Mouse (Mus musculus) gastrocnemius, adult 2 months (tissue): ENCODE results near the gene Styk1. TPM values are rescaled to one million over a fixed set of nuclear protein-coding genes. Genes with fewer than 3 reads are reported as not detected.

Experiments used
- DNase-seq: peaks from one replicate; pipeline ENCODE4 v3.0.0; 2022
- H3K27ac ChIP-seq: fragments of 200-600 bp; 2 replicates; pipeline ENCODE4 v1.8.1; 2022; ENCODE audit warnings: mild to moderate bottlenecking
- H3K4me3 ChIP-seq: fragments of 200-600 bp; 2 replicates; pipeline ENCODE4 v1.8.1; 2022; ENCODE audit warnings: mild to moderate bottlenecking, moderate library complexity
- CTCF ChIP-seq: fragments of 200-600 bp; IDR thresholded peaks from 2 replicates; pipeline ENCODE4 v1.8.1; 2022; ENCODE audit warnings: antibody characterized with exemption, mild to moderate bottlenecking, moderate library complexity
- intact Hi-C: fragments of 180-260 bp; cut with DNase I; formaldehyde crosslinking; loops from one replicate; pipeline ENCODE4 v1.15.1; 2025
- long read RNA-seq, 2 experiments: library from polyadenylated mRNA; stranded (forward); transcript quantifications; one replicate each; pipeline ENCODE4 v2.0.0; 2021
- total RNA-seq, 2 experiments: library from RNA; stranded (reverse); gene quantifications; 2 replicates each; pipeline ENCODE4 v1.2.3; 2021

Styk1 gene
- total RNA-seq: 1 to 10 TPM; 1.1 TPM
- long read RNA-seq, experiment 1, partial matches to known transcripts: 0 of 1 reads
- long read RNA-seq, experiment 1, other reads (novel, unspliced or antisense): 1 of 1 reads
- long read RNA-seq, experiment 2, partial matches to known transcripts: 0 of 2 reads
- long read RNA-seq, experiment 2, other reads (novel, unspliced or antisense): 2 of 2 reads

- intact Hi-C loops: loop anchor here (5.0 kb wide), 1 partner anchor 61 kb away; the partner anchor contains the start of gene Magohb
- Histone ChIP-seq H3K4me3 (peak within 1 kb of the TSS; percentile 58), H3K27ac (no peak within 1 kb of the TSS)
- peak; percentile 81 for TF ChIP-seq CTCF
- DNase-seq: peak; percentile 76
Observed at GRCm38 (mm10) chr6:131353352-131353919, at the start of gene Styk1. Gene Styk1 (minus strand): TSS chr6:131353597.

GRCm38 (mm10) chr6:131403036-131403435 is 49.6 kb upstream of the Styk1 start:
- H3K27ac ChIP-seq: no peak overlapping the region
- no peak for DNase-seq
- no peak overlapping the region for H3K4me3 ChIP-seq
- TF ChIP-seq CTCF: no peak
- intact Hi-C loops: no loop called here

- TF ChIP-seq CTCF: no peak
- no peak overlapping the region for H3K27ac ChIP-seq
- intact Hi-C loops: no loop called here
- DNase-seq: no peak
- H3K4me3 ChIP-seq: no peak overlapping the region
Observed at GRCm38 (mm10) chr6:131402606-131403005, 49.2 kb upstream of the Styk1 start.

GRCm38 (mm10) chr6:131401259-131401658 is 47.9 kb upstream of the Styk1 start:
- no peak for TF ChIP-seq CTCF
- intact Hi-C loops: no loop called here
- H3K4me3 ChIP-seq: no peak overlapping the region
- DNase-seq: no peak
- no peak overlapping the region for H3K27ac ChIP-seq

- TF ChIP-seq CTCF: no peak
- DNase-seq: no peak
- intact Hi-C loops: no loop called here
- Histone ChIP-seq H3K4me3 (no peak overlapping the region), H3K27ac (no peak overlapping the region)
Observed at GRCm38 (mm10) chr6:131396650-131397049, 43.3 kb upstream of the Styk1 start.

GRCm38 (mm10) chr6:131393873-131394660 is 40.7 kb upstream of the Styk1 start:
- Histone ChIP-seq H3K27ac (no peak overlapping the region), H3K4me3 (no peak overlapping the region)
- no peak for DNase-seq
- intact Hi-C loops: no loop called here
- no peak for TF ChIP-seq CTCF

GRCm38 (mm10) chr6:131388040-131389021 is 34.9 kb upstream of the Styk1 start, which contains the start of gene Ybx3:
Gene Ybx3 (minus strand): TSS chr6:131388476.
- intact Hi-C loops: no loop called here
- peak within 1 kb of the TSS; percentile 96 for H3K4me3 ChIP-seq

GRCm38 (mm10) chr6:131387221-131388039 is 34.0 kb upstream of the Styk1 start:
- intact Hi-C loops: no loop called here
- no peak for TF ChIP-seq CTCF

More at GRCm38 (mm10) chr6:131388040-131389021, 34.9 kb upstream of the Styk1 start, which contains the start of gene Ybx3:
- peak within 1 kb of the TSS; percentile 99 for H3K27ac ChIP-seq
- TF ChIP-seq CTCF: no peak
- DNase-seq: peak; percentile 94

GRCm38 (mm10) chr6:131386416-131387019 is 33.1 kb upstream of the Styk1 start:
- peak; percentile 74 for DNase-seq
- intact Hi-C loops: no loop called here

More at GRCm38 (mm10) chr6:131387221-131388039, 34.0 kb upstream of the Styk1 start:
- H3K4me3 ChIP-seq: peak overlapping the region; percentile 96
- peak overlapping the region; percentile 99 for H3K27ac ChIP-seq
- DNase-seq: peak; percentile 94

GRCm38 (mm10) chr6:131385469-131385868 is 32.1 kb upstream of the Styk1 start:
- Histone ChIP-seq H3K4me3 (peak overlapping the region; percentile 96), H3K27ac (peak overlapping the region; percentile 99)
- no peak for TF ChIP-seq CTCF
- DNase-seq: no peak
- intact Hi-C loops: no loop called here

More at GRCm38 (mm10) chr6:131386416-131387019, 33.1 kb upstream of the Styk1 start:
- Histone ChIP-seq H3K27ac (peak overlapping the region; percentile 99), H3K4me3 (peak overlapping the region; percentile 96)
- no peak for TF ChIP-seq CTCF
